Mouse (Mus musculus): ENCODE data around the gene Map4.

Map4 gene

GRCm38 (mm10) chr9:109931257-109932171 is at the start of gene Map4:
Map4 (plus strand) TSS chr9:109931460.
- DNase-seq (ENCODE audit: low spot score) = peak; percentile 98

DNA sequence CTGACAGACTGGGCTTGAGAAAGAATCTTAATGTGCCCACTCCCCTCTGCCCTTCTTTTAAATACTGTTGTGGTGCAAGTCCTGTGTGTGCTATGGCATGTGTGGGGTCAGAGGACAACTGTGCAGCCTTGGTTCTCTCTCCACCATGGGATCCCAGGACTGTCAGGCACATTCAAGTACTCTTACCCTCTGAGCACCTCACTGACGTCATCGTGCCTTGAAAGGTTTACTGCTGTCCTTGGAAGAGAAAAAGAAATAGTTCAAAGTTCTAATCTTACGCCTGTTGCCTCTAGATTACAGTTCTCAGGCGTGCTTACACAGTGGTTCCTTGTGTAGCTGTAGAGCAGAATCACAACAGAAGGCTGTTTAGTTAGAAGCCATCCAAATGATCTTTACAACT is 45.0 kb upstream of the Map4 start:
- no peak for DNase-seq (ENCODE audit: low spot score)

DNA sequence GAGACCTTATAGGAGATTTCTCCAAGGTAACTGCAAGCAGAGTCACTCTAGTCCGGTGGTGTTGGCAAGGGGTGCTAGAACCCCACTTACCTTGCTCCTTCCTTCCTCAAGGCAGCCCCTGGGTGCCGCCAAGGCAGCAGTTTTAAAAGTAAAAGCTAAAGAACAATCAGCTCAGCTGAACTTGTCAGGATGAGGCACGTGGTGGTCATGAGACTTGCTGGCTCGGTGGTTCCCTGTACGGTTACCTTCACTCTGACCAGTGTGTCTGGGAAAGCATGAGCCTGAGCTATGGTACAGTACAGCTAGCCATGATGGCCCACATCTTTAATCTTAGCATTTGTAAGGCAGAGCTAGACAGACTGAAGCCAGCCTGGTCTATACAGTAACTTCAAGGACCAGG is 43.9 kb upstream of the Map4 start:
- no peak for DNase-seq (ENCODE audit: low spot score)

DNA sequence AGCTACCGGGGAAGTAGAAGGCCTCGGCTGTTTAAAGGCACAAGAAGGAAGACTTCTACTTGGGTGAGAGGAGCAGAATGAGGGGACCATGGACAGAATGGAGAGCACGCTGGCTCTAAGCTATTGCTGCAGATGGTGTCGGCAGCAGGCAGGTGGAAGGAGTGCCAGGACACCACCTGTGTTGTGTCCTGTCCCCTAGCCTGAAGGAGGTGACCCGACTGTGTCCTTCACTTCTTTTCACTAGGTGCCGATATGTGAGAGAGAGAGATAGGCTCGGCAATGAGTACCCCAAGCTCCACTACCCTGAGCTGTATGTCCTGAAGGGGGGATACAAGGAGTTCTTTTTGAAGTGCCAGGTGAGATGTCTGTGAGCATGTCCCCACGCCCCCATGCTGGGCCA is 39.8 kb upstream of the Map4 start:
- DNase-seq (ENCODE audit: low spot score) = no peak

DNA sequence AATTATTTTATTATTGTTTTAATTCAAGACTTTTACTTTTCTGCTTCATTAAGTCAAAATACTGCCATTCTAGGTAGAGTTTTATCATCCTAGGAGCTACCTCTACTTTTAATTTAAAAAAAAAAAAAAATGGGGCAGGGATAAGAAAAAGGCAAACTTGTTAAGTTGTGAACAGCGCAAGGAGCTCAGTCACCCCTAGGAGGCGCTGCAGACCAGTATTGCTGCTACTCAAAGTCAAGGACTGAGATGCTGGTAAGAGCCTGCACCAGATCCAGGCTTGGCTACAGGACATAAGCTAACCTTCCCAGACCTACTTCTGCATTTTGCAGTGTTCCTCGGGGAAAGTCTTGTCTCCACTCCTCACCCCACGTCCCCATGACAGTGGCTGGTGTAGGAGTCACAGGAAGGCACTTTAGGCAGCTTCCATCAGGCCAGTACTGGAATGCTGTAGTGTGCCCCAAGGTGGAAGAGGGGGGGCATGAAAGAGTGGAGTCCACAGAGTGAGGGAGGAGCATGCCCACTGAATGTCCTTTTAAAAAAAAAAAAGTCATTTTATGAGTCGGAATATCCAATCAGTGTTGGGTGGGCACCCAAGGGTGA is 38.5 kb upstream of the Map4 start:
- peak; percentile 82 for DNase-seq (ENCODE audit: low spot score)

DNA sequence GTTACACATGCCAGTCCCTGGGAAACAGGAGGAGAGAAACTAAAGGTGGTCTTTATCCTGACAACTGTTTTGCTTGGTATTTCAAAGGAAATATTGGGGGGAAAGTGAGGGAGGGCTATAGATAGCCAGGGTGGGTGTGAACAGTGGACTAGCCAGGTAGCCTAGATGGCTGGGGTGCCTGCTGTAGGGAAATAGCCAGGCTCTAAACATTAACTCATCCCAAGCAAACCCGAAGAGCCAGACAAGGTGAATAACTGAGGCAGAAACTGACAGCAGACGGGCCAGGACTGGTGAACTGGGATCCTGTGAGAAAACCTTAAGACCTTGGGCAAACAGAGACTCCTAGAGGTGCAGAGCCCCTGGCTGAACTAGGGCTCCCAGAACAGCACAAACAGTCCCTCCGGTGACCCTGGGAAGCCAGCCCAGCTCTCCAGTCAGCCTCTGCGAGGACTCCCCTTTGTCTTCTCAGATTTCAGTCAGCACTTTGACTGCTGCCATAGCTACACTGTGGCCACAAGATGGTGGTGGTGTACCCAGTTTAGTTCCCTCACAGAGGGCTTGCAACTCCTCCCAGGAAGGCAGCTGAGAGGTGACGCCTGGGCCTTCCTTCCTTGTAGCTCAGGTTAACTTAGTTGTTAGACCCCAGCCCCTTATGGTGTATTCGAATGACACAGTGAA is 36.7 kb upstream of the Map4 start:
- peak; percentile 73 for DNase-seq (ENCODE audit: low spot score)

- no peak for DNase-seq (ENCODE audit: low spot score)
These were observed 35.7 kb upstream of the Map4 start for GRCm38 (mm10) chr9:109895593-109895992.

- no peak for DNase-seq (ENCODE audit: low spot score)
These were observed 34.8 kb upstream of the Map4 start for GRCm38 (mm10) chr9:109896253-109897150.

- DNase-seq (ENCODE audit: low spot score) = no peak
These were observed 33.2 kb upstream of the Map4 start for GRCm38 (mm10) chr9:109898027-109898426.

GRCm38 (mm10) chr9:109899361-109899760 is 31.9 kb upstream of the Map4 start:
- DNase-seq (ENCODE audit: low spot score) = no peak

DNA sequence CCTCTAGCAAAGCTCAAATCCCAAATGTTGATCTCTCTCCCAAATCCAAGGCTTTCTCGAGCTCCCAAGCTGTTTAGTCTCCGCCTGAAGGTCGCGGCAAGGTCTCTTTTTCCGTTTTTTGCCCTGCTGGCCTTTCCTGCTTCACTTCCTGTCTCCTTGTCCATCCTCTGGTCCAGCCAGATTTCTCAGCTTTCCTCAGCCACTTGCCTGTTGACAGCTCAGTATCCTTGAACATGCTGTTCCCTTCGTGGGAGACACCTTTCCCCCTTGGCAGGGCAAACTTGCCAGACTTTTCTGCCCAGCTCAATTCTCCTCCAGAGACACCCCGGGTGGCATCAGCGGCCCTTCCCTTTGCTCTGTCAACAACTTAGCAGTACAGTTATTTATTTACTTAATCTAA is 31.5 kb upstream of the Map4 start:
- no peak for DNase-seq (ENCODE audit: low spot score)

GRCm38 (mm10) chr9:109900604-109901003 is 30.7 kb upstream of the Map4 start:
- DNase-seq (ENCODE audit: low spot score) = no peak

- DNase-seq (ENCODE audit: low spot score) = no peak
These were observed 29.0 kb upstream of the Map4 start for GRCm38 (mm10) chr9:109902246-109902645.

- DNase-seq (ENCODE audit: low spot score) = no peak
These were observed 28.5 kb upstream of the Map4 start for GRCm38 (mm10) chr9:109902740-109903139.

DNA sequence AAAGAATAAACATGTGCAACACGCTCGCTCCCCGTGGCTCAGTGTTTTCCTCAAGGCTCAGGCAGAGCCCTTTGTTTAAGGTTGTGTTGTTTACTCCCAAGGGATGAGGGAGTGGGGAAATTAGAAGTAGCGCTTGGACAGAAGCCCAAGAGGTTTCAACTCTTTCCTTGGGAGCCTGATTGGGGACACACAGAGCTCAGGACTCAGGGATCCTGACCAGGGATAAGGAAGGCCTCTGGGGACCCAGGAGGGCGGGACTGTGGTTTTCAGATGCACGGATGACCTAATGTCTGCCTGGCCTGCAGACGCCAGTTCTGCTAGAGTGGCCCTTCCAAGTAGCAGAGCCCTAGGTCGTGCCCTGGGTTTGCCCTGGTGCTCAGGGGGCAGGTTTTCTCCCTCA is 24.0 kb upstream of the Map4 start:
- no peak for DNase-seq (ENCODE audit: low spot score)

DNA sequence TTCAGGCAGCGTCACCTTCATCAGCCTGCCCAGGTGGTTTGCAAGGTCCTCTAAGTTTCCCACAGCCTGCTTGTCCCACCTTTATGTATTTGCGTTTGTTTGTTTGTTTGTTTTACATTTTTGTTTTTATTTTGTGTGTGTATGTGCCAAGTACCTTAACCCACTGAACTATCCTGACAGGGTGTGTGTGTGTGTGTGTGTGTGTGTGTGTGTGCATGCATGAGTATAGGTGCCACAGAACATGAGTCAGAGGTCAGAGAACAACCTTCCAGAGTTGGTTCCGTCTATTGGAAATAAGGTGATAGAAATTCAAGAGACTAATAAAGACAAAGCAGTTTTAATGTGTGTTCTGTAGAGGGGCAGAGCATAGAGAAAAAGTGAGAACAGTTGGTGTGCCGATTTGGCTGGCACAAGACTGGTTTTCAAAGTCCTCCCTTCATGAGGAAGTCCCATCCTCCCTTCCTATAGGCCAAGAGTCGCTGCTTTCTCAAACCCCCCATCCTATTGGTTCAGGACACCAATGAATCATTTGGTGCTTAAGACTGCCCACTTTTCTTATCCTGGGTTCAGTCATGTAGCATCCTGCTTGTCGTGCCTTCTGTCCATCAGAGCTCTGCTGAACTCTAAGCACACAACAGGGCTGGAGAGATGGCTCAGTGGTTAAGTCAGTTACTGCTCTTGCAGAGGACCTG is 23.3 kb upstream of the Map4 start:
- DNase-seq (ENCODE audit: low spot score) = no peak

GRCm38 (mm10) chr9:109909102-109909501 is 22.2 kb upstream of the Map4 start:
- DNase-seq (ENCODE audit: low spot score) = no peak

DNA sequence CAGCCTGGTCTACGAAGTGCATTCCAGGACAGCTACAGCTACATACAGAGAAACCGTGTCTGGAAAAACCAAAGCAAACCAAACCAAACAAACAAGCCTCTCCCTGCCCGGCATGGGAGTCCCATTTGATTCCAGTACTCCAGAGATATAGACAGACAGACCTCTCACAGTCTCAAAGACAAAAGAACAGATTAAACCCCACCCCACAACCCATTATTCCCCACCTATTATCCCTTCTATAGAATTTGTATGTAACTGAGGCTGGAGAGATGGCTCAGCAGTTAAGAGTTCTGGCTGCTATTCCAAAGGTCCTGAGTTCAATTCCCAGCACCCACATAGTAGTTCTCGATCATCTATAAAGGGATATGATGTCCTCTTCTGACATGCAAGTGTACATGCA is 21.3 kb upstream of the Map4 start:
- no peak for DNase-seq (ENCODE audit: low spot score)

DNA sequence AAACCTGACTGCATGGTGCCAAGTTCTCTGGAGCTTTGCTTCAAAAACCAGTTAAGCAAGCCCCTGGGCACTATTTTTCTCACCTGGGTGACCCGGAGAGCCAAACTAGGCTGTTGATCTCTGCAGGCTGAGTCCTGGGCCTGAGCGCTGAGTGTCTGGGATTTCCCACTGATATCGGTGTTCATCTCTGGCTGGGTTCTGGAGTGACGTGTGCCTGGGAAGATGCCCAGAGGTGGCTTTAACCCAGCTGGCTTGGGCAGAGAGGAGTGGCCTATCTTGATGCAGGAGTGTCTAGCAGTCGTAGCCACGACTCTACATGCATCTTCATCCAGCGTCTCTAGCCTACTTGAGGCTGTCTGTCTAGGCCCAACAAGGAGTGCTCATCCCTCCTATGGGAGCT is 19.5 kb upstream of the Map4 start:
- no peak for DNase-seq (ENCODE audit: low spot score)

GRCm38 (mm10) chr9:109914269-109914926 is 16.9 kb upstream of the Map4 start:
- DNase-seq (ENCODE audit: low spot score) = no peak

GRCm38 (mm10) chr9:109917931-109918330 is 13.3 kb upstream of the Map4 start:
- no peak for DNase-seq (ENCODE audit: low spot score)
